Mouse (Mus musculus) left cerebral cortex, adult 18-20 months (tissue): ENCODE data around the gene Glrx5. TPM values are rescaled to one million over a fixed set of nuclear protein-coding genes. Genes with fewer than 3 reads are reported as not detected.

Source experiments
- DNase-seq, 2 experiments: peaks; one replicate each; pipeline ENCODE4 v3.0.0; 2021 to 2022; ENCODE audit warnings: low spot score in 2 of 2, mixed read lengths in 1 of 2
- total RNA-seq, 2 experiments: library from RNA; stranded (reverse); gene quantifications; 2 replicates each; pipeline ENCODE4 v1.2.3; 2021

Gene Glrx5
- total RNA-seq, 2 experiments from 2014 or later, result 45.1 to 48.5 TPM

DNA sequence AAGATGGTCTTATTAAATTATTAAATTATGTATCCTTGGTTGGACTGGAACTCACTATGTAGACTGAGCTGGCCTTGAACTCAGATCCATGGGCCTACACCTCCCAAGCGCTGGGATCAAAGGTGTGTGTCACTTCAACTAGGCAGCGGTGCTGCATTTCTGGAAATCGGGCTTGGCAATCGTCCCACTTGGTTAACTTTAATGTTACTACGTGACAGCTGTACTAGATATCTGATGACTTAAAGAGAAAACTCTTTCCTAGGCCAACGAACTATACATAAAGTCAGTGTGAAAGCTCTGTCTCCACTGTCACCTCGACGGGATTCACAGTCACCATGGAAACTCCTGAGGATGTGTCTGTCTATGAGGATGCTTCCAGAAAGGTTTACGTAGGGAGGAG is 2.6 kb upstream of the Glrx5 start:
- no peak for DNase-seq

DNA sequence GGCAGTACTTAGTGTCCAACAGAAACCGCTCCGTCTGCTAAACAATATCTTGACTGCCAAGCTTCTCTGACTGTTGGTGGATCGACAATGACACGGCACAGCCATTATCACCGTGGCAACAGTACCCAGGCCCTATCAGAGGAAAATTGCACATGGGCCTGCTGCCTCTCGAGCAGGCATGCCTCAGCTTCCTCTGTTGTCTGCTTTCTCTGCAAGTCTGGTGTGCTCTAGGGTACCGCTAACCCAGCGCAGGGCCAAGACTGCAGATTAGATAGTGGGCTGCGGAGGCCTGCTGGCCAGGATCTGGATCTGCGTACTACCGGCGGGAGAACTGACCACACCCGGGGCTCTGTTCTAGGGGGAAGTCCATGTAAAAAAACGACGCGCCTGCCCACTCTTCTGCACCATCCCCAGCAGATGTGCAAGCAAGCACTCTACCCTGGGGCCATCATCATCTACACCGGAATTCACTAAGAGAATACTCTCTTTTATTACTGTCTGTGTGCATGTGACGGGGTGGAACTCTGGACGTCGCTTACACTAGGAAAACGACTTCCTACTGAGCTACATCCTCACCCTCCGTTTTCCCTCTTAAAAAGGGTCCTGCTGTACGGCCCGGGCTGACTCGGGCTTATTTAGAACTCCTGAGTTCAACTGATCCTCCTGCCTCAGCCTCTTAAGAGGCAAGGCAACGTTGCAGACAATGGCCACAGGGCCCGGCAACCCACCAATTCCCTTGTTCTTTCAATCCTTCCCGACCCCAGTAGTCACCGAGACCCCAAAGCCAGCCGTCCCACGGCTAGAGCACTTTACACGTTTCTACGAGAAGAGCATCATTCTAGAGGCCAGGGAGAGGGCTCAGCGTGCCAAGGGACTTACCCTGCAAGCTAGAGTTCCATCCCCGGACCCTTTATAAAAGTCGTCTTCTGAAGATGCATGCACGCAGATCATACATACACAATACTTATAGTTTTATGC is 1.1 kb upstream of the Glrx5 start:
- DNase-seq, result no peak

DNA sequence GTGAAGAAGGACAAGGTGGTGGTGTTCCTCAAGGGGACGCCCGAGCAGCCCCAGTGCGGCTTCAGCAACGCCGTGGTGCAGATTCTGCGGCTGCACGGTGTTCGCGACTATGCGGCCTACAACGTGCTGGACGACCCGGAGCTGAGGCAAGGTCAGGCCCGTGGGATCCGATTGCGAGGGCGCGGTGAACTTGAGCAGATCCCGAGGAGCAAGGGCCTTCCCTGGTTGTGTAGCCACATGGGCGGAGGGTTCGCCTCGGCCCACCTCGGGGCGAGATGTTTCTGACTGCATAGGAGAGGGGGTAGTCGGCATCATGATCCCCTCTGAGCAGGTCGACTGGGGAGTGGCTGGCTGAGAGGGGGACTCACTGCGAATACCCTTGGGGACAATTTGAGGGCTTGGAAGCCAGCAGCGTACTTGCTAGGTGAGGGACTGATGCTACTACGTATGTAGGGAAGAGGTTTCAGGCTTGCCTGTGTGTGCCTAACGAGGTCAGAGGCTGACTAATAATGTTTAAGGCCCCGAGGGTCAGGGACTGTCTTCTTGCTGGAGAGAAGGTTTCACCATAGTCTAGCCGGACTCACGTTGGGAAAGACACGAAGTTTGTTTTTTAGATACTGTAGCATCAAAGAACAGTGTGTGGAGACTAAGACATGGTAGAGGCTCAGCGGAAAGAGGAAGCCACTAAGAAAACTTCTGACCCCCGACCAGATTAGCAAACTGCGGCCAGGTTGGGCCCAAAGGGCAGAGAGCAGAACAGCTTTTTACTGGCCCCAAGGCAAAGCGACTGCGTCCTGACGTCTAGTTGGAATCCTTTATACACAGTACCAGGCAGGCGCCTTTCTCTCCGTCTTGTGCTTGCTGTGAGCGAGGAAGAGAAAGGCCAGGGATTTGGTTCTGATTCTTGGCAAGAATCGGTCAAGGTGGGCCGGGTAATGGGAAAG is 616 bp downstream of the Glrx5 start:
- DNase-seq, result peak in 1 of 2 experiments; percentile 8

DNA sequence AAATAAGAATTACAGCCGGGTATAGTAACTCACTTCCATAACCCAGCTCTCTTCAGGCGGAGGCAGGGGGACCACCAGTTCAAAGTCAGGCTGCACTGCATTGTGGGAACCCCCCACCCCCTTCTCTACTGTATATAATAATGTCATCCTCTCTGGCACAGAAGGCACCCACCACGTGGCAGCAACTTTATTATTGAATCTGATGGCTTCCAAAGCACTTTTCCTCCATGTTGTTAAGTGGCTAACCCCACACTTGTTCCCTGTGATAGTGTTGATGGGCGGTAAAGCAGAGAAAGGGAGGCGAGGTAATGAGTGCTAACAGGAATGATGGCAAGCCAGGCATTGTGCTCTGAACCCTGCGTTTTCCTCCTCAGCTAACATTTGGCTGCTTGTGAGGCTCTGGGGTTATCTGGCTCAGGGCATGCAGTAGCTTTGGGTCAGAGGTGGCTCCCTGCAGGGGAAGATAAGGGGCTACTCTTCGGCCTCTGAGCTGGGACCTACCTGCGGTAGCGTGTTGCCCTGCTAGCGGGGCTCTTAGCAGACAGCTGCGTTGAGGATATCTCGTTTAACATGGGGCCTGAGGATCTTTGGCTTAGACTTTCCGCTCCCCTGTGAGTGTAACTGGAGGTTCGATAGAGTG is 1.8 kb downstream of the Glrx5 start:
- no peak for DNase-seq

DNA sequence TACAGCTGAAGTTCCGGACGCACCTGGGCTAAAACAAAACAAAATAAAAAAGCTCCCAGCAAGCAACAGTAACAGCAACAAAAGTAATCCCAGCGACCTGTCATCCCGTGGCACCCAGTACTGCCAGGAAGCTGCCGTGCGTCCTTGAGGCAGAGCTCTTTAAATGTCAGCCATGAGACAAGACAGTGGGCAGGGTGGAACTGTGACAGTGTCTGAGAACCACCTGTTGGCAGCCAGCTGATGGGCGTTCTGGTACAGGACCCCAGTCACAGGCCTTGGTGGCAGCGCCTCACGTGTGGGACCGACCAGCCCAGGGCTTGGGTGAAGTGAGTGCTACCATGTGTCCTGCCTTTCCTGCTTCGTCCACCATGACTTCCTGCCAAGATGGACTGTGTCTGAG is 5.7 kb downstream of the Glrx5 start:
- DNase-seq, result no peak

DNA sequence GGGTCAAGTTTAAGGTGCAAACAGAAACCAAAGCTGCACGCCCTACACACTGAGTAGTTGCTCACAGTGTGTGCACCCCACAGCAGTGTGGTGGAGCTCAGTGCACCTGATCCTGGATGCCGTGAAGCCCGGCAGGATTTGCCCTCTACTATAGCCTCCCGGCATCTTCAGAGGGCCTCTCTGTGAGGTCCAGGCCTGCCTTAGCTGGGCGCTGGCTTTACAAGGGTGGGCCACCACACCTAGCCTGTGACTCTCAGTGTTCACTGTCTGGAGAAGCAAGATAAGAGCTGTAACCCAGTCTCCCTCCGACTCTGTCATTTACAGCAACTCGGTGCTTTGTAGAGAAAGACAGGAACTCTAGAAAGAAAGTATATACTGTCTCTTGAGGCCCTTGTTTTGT is 6.4 kb downstream of the Glrx5 start:
- no peak for DNase-seq

DNA sequence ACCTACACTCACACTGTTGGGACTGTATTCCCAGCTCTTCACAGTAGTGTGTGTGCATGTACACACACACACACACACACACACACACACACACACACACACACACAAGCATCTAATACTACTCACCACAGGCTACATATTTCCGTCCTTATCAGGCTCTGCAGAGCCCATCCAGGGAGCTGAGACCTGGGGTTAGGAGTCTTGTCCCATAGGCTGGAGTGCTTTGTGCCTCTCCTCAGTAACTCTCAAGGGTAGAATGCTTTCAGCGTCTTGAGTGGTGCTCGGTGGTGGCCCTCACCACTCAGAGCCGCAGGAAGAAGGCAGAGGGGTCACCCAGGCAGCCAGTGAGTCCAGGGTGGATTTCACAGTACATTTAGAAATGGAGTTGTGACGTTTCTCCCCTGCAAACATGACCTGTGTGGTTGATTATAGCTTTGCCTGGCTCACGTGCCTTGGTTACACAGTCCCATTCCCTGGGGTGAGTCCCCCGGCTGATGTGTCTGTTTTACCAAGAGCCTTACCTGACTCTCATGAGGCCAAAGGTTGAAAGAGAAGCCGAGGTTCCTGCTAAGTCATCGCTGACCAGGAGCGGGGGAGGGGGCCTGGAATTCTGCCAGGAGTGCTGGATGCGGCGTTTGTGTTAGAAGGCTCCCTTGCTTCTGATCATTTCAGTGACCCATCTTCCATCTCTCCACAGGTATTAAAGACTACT is 7.2 kb downstream of the Glrx5 start:
- DNase-seq, result no peak

DNA sequence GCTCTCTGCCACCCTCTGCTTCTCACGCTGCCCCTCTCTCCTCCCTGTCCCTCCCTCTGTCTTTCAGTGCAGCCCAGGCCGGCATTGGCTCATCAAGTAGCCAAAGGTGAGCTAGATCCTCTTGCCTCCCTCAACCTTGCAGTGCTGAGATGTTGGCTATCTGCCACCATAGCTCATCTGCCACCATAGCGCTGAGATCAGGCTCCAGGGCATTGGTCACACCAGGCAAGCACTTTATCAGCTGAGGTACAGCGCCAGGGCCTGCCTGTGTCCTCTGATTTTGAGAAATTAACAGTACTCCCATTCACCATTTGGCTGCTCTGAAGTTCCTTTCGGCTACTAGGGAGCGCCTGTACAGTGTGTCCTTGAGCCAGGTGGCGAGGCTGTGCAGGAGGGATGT is 8.5 kb downstream of the Glrx5 start:
- no peak for DNase-seq

DNA sequence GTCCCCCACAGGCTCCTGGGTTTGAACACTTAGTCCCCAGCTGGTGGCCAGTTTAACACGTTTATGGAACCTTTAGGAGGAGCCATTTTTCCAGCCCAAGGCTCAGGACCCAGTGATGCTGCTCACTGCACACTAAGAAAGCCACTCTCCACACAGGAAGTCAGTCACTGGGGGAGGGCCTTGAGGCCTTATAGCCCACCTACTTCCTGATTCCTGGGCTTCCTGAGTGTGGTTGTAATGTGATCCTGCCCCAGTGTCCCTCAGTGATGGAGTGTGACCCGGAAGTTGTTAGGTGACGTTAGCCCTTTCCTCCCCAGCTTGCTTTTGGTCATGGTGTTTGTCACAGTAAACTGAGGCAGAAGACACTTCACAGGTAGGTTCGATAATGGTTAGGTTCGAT is 10.6 kb downstream of the Glrx5 start:
- DNase-seq, result no peak

DNA sequence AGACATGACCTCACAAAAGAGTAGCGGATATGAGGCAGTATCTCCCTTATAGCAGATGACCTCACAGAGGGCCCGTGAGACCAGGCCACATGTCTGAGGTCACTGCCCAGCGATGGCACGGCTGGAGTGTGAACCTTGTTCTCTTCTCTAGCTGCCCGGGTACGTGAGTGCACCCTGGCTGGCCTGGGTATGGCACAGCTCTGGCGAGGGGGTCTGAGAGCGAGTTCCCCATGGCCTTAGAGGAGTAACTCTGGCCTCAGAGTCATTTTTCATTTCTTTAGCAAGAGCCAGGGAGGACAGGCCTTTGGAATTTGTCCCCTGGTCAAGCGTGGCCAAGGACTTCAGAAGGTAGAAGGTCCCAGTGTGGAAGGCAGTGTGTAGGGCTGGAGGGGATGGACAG is 12.3 kb downstream of the Glrx5 start:
- no peak for DNase-seq

DNA sequence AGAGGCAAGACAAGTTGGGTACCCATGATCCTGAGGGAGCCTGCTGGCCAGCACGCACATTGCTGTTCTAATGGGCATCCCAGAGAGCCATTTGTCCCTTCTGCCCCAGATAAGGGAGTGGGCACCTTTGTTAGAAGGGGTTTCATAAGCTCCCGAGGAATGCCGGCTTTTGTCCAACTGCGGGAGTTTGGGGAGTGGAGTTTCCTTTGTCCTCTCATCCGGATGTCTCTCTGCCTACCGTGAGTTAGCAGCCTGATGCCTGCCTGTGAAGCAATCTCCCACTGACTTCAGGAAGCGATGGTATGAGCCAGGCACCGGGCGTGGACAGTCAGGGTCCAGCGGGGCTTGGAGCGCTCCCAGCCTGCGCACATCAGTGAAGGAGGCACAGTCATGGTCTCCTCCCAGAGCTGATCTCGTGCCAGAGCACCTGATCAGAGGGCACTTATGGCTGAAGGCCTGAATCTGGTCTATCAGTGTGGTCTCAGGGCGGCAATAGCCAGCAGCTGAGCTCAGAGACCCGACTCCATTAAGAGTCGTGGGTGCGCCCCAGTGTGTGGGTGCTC is 15.9 kb downstream of the Glrx5 start:
- no peak for DNase-seq

DNA sequence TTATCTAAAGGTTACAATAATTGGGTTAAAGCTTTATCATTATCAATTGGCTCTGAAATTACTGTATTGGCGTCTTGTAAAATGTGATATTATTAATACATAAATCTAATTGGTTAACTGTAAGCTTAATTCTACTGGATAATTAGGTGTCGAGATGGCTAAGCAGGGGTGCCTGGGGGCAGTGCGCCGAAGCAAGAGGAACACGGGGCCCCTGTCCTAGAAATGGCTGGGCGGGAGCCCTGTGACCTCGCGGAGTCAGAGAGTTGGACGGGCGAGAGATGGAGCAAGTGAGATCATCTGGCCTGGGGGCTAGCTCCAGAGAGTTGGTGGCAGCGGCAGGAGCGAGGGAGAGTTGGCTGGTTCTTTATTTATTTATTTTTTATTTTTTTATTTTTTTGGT is 17.3 kb downstream of the Glrx5 start:
- DNase-seq, result no peak

DNA sequence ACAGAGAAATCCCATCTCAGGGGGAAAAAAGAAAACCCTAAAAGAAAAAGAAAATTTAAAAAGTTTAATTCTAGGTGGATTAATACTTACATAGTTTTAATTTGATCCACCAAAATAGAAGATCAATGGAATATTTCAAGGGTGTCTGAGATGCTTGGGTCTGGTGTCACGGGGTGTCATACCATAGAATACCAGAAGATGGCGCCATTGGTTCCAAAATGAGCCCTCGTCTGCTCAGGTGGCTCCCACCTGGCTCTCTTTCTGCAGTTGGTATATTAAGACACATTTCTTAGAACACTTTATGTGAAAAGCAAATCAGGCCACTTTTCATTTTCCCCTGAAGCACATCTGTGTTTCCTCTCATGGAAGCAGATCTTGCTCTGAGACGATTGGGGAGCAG is 18.4 kb downstream of the Glrx5 start:
- DNase-seq, result peak; percentile 62 to 73

DNA sequence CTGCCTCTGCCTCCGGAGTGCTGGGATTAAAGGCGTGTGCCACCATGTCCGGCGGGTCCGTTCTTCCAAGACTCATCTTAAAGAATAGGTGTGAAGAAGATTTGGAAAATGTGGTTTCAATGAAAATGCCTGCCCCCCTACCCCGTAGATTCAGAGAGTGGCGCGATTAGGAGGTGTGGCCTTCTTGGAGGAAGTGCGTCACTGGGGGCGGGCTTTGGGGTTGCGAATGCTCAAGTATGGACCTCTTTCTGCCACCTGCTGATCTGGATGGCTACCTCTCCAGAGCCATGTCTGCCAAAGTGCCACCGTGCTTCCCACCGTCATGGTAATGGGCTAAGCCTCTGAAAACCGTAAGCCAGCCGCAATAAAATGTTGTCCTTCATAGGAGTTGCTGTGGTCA is 21.6 kb downstream of the Glrx5 start:
- DNase-seq, result no peak

DNA sequence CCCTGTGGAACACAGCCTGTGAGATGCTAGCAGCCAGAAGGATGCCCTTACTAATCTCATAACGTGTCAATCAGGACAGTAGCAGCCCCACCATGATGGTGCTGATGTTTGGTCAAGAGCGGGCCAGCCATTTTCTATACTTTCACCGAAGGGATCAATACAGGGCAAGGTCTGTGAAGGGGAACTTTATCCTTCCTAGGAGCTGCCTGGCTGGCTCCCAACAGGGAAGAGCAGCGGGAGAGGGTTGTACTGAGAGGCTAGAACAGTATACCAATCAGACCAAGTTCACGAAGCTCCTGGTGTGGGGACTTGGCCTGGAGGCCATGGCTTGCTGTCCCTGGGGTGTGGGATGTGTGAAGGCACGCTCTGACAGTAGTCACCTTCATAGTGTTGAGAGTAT is 22.8 kb downstream of the Glrx5 start:
- DNase-seq, result no peak

DNA sequence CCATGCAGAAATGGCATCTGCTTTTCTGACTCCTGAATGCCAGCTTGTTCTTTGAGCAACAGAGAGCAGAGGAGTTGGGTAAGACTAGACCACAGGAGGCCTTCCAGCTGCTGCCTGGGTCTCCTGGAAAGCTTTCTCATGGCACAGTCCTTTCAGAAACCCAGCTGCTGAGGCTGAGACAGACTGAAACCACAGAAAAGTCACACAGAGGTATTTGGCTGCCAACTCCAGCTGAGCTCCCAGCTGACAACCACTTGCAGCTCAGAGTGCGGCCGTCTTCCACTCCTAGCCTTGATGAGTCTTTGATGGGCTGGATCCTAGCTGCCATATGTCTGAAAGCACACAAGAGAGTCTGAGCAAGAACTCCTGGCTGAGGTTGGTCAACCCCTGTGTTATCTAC is 27.5 kb downstream of the Glrx5 start:
- DNase-seq, result no peak

DNA sequence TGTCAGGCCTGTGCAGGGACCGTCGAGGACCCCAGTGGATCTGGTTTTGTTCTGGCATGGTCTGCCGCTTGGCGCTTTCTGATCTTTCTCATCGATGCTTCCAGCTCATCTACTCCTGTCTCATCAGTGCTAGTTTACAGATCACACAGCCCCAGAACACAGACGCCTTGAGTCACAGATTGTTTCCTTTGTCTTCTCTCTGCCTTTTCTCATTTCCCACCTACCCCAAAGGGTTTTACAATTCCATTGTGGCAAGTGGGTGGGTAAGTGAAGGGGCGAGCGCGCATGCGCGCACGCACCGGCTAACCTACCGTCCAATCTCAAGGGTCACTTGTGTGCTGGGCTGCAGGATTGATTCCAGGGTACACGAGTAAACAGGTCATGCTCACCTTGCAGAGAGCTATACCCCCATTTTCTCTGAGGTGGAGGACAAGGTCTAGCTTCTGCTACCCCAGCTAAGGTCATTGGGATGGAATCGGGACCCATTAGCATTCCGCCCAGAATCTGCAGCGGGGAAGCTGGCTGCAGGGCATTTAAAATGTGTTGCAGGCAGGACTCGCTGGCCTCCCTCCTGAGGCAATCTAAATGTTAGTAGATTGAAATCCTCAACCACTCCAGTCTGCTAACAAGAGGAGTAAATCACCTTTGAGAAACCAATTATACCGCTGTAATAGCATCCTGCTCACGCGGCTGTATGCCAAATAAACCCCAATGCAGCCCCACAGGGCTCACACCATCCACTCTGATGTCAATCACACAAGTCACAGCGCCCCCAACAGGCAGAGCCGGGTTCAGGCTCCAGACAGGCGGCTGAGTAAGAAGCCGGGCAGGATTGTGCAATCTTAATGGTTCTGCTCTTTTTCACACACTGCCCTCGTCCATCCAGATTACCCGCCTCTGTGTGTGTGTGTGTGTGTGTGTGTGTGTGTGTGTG is 31.0 kb downstream of the Glrx5 start:
- no peak for DNase-seq

DNA sequence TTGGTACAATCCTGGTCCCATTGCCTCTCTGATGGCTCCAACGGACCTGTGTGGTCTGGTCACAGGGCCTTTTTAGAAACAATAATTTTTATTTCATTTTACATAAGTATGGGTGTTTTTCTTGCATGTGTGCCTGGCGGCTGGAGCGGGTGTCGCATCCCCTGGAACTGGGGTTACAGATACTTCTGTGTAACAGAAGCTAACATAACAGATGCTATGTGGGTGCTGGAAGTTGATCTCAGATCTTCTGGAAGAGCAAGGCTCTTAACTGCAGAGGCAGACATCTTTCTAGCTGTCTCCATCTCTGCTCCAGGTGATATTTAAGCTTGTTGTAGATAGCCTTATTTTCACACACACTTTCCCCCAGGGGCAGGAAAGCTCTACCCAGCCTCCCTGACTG is 31.7 kb downstream of the Glrx5 start:
- DNase-seq, result peak in 1 of 2 experiments; percentile 20

DNA sequence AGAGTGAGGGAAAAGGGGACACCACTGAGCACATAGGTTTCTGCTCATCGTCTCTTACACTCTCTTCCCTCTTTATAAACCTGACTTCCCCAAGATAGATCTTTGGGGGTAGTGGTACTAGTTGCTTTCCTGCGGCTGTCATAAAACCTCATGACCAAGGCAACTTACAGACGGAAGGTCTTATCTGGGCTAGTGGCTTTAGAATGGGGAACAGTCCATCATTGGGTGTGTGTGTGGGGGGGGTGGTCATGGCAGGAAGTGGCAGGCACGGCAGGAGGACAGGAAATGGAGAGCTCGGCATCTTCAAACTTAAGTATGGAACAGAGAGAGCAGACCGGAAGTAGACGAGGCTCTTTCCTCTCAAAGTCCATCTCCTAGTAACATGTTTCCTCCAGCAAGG is 32.6 kb downstream of the Glrx5 start:
- DNase-seq, result no peak
